Mouse (Mus musculus) leukemia stem cell, adult 10-12 weeks (primary cell): Measurements from ENCODE around the gene Ifi27l2a. TPM values are rescaled to one million over a fixed set of nuclear protein-coding genes. Genes with fewer than 3 reads are reported as not detected.

Experiments
- polyA plus RNA-seq: library from polyadenylated mRNA; stranded (reverse); fragments of >175 nt; gene quantifications from 2 replicates; pipeline ENCODE4 v1.2.3, GENCODE M21; 2012; ENCODE audit warnings: low replicate concordance

Ifi27l2a gene
- 13.3 and 39.8 TPM in 2 replicates for polyA plus RNA-seq

DNA sequence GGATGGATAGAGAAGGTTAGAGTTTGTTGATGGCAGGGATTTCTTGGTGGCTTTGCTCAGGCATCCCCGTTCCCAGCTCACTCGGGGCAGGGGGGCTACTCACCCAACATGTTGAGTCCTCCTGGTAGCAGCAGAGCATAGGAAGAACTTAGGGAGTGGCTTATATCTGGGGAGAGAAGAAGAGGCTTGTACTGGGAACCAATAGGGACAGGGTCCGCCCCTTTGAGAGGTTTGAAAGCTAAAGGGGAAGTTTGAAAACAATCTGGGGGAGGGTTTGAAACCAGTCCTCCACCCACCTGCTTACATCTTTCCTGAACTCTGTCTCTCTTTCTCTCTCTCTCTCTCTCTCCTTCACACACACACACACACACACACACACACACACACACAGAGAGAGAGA is at the start of gene Ifi27l2a:
Gene Ifi27l2a, minus strand, starts transcription at position 157 of the 400 bp plus-strand sequence.

DNA sequence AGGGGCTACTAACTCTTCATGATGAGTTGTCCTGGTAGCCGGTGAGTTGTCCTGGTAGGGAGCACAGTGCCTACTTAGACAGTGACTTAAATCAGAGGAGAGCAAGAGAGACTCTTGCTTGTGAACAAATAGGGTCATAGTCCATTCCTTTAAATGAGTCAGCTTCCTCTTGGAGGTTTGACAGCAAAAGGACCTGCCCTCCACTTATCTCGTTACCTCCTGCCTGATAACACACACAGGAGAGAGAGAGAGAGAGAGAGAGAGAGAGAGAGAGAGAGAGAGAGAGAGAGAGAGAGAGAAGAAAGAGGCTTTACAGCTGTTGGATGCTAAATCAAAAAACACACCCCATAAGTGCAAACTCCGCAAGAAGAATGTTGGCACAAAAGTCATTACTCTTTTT is 13.7 kb upstream of the Ifi27l2a start, which contains the start of gene Ifi27l2b:
Gene Ifi27l2b, minus strand, starts transcription at position 84 of the 400 bp plus-strand sequence.

DNA sequence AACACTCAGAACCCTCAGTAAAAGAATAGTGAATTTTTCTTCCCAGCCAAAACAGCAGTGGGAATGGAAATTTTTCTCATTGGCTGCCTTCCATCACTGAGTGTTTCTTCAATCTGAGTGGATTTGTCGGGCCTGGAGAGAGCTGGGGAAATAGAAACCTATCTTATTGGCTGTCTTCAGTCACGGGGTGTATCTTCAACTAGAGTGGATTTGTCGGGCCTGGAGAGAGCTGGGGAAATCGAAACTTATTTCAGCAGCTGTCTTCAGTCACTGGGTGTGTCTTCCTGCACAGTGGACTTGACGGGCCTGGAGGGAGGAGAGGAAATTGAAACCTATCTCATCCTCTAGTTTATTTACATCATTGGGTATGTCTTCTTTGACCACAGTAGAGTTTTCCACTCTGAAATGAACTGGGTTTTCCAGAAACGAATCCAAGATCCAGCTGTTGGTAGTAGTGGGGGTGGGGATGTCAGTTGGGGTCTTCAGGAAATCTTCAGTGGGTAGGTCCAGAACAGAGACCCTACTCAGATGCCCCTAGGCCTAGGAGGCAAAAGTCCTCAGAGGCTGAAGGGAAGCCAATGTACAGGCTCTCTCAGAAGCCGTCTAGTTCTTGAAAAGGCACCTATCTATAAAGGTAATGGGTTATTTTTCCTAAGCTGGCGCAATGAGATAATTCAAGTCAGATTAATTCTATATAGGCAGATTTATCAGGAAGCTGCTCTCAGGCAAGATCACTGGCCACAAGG is 9.3 kb downstream of the Ifi27l2a start, which contains the start of gene Ifi27:
Gene Ifi27, plus strand, starts transcription at position 226 of the 746 bp plus-strand sequence.

DNA sequence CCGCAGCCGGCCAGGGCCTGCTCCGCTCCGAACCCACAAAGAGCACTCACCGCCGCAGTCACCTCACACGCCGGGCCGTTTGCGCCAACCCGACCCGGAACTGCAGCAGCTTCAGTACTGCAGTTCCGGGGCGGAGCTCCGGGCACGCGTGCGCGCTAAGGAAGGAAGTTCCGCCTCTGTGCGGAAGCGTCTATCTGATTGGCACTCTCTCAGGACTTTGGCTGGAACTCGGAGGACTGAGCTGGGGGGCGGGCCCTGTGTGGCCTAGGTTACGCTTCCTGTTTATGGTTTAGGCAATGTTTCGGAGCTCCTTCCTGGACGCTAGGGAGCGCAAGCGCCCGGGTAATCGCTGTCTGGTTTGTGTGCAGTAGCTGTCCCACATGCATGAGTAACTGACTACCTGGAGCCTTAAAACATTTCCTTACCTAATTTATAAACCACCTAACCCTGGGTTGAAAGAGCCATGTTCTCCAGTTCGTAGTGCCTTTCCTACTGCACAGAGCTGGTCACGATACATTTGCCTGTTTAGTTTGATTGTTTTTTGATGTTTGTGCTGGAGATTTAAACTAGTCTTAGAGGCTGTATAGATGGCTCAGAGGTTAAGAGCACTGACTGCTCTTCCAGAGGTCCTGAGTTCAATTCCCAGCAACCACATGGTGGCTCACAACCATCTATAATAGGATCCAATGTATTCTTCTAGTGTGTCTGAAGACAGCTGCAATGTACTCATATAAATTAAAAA is 17.6 kb downstream of the Ifi27l2a start, which contains the start of gene Ddx24:
Gene Ddx24, minus strand, starts transcription at position 102 of the 742 bp plus-strand sequence.

GRCm38 (mm10) chr12:103407720-103408119 is 35.8 kb downstream of the Ifi27l2a start, which contains the start of gene 9330161L09Rik:
9330161L09Rik (minus strand) TSS chr12:103407820.

Other genes with a start within 250 kb of the Ifi27l2a start
- not detected in 2 replicates for gene Prima1, start 201.5 kb downstream of the Ifi27l2a start, polyA plus RNA-seq
- gene Fam181a, start 132.7 kb downstream of the Ifi27l2a start, polyA plus RNA-seq: not detected in 2 replicates
- 27.6 and 43.7 TPM in 2 replicates for gene Asb2, start 87.7 kb downstream of the Ifi27l2a start, polyA plus RNA-seq
- gene Otub2, start 55.0 kb downstream of the Ifi27l2a start, polyA plus RNA-seq: 6.9 and 11.8 TPM in 2 replicates
- gene 9330161L09Rik, start 35.9 kb downstream of the Ifi27l2a start, polyA plus RNA-seq: not detected in 2 replicates
- gene Ddx24, start 17.9 kb downstream of the Ifi27l2a start, polyA plus RNA-seq: 17.6 and 42.7 TPM in 2 replicates
- 9.1 and 11.5 TPM in 2 replicates for gene Ifi27, start 9.5 kb downstream of the Ifi27l2a start, polyA plus RNA-seq
- gene Ifi27l2b, start 13.5 kb upstream of the Ifi27l2a start, polyA plus RNA-seq: not detected in 2 replicates
- gene Ppp4r4, start 88.6 kb upstream of the Ifi27l2a start, polyA plus RNA-seq: not detected in 2 replicates
- gene Serpina10, start 187.8 kb upstream of the Ifi27l2a start, polyA plus RNA-seq: not detected in 2 replicates
- not detected in 2 replicates for gene Serpina6, start 213.5 kb upstream of the Ifi27l2a start, polyA plus RNA-seq
- gene Serpina16, start 232.5 kb upstream of the Ifi27l2a start, polyA plus RNA-seq: not detected in 2 replicates